Mouse (Mus musculus) ES-E14 (cell line): ENCODE measurements around the gene Tldc2. TPM values are rescaled to one million over a fixed set of nuclear protein-coding genes. Genes with fewer than 3 reads are reported as not detected.

Source experiments
- DNase-seq: peaks from one replicate; pipeline ENCODE4 v3.0.0-alpha.2; 2013; ENCODE audit warnings: low read depth, low spot score
- H3K27ac ChIP-seq: 2 replicates; pipeline ENCODE4 v1.5.1; 2012; ENCODE audit warnings: low read depth, mild to moderate bottlenecking, low read length, moderate library complexity, mixed read lengths; ENCODE audit not compliant: poor library complexity, insufficient read depth, severe bottlenecking
- H3K36me3 ChIP-seq: 2 replicates; pipeline ENCODE4 v1.6.1; 2012; ENCODE audit warnings: mild to moderate bottlenecking, low read length, moderate library complexity, mixed read lengths; ENCODE audit not compliant: control insufficient read depth, poor library complexity, insufficient read depth, severe bottlenecking
- H3K4me1 ChIP-seq, 2 experiments: fragments of 150-350 bp in 1 of 2; sonication (generic) in 1 of 2; 2 replicates each; pipeline ENCODE4 v1.6.1; 2012; ENCODE audit warnings: low read length in 2 of 2, mild to moderate bottlenecking in 1 of 2, mixed read lengths in 1 of 2; ENCODE audit not compliant: control insufficient read depth in 2 of 2, insufficient read depth in 2 of 2, poor library complexity in 1 of 2
- H3K4me3 ChIP-seq, 2 experiments: fragments of 150-350 bp in 1 of 2; sonication (generic) in 1 of 2; 2 replicates each; pipeline ENCODE4 v1.5.1; 2012; ENCODE audit warnings: low read length in 2 of 2, low read depth in 1 of 2, mild to moderate bottlenecking in 1 of 2, mixed read lengths in 1 of 2; ENCODE audit not compliant: insufficient read depth in 1 of 2, poor library complexity in 1 of 2, severe bottlenecking in 1 of 2
- H3K9ac ChIP-seq: 2 replicates; pipeline ENCODE4 v1.6.1; 2012; ENCODE audit warnings: low read depth, mild to moderate bottlenecking, low read length, mixed read lengths; ENCODE audit not compliant: poor library complexity, insufficient read depth, severe bottlenecking
- H3K9me3 ChIP-seq: fragments of 150-350 bp; sonication (generic); 2 replicates; pipeline ENCODE4 v1.6.1; 2012; ENCODE audit warnings: low read depth, mild to moderate bottlenecking, low read length; ENCODE audit not compliant: control insufficient read depth, insufficient read depth
- CHD2 ChIP-seq: IDR thresholded peaks from 2 replicates; pipeline ENCODE4 v1.6.1; 2014; ENCODE audit warnings: mild to moderate bottlenecking, low read depth, low read length, inconsistent platforms
- HCFC1 ChIP-seq: IDR thresholded peaks from 2 replicates; pipeline ENCODE4 v1.6.1; 2012; ENCODE audit warnings: low read length, inconsistent platforms, borderline replicate concordance; ENCODE audit not compliant: insufficient read depth
- MAFK ChIP-seq: IDR thresholded peaks from 2 replicates; pipeline ENCODE4 v1.6.1; 2014; ENCODE audit warnings: mild to moderate bottlenecking, low read depth, low read length, inconsistent platforms; ENCODE audit not compliant: insufficient read depth
- ZC3H11A ChIP-seq: IDR thresholded peaks from 2 replicates; pipeline ENCODE4 v1.6.1; 2012; ENCODE audit warnings: low read depth, mild to moderate bottlenecking, inconsistent platforms, low read length, borderline replicate concordance
- ZNF384 ChIP-seq: IDR thresholded peaks from 2 replicates; pipeline ENCODE4 v1.6.1; 2012; ENCODE audit warnings: low read depth, low read length, inconsistent platforms
- in situ Hi-C, 2 experiments: fragments of 600-800 bp; cut with MboI; formaldehyde crosslinking; loops; one replicate each; pipeline ENCODE4 v1.15.1; 2025; ENCODE audit warnings: low sequenced_read_pairs in 2 of 2, inconsistent platforms in 1 of 2; ENCODE audit not compliant: unreplicated experiment in 2 of 2
- total RNA-seq: library from RNA; depleted of rRNA; stranded (reverse); fragments of 300-350 nt; gene quantifications from 2 replicates; pipeline ENCODE4 v1.2.3, GENCODE M21; 2012

Tldc2 gene
- total RNA-seq, 1 experiment = not detected

GRCm38 (mm10) chr2:157134479-157134931 lies 47.6 kb downstream of the Tldc2 start:
- Histone ChIP-seq H3K4me1 (no peaks in the 10 kb centered on the region; a peak in 1 of 4 replicates), H3K9me3 (no peaks in the 10 kb centered on the region), H3K9ac (peak overlapping the region; percentile 81), H3K27ac (no peak overlapping the region), H3K4me3 (peak overlapping the region; percentile 83 to 85), H3K36me3 (no peaks in the 10 kb centered on the region)
- TF ChIP-seq ZNF384 (no peak), ZC3H11A (0 out of 2 replicates have a peak, but pooled peaks have one; percentile 2)
- DNase-seq = no peak
- in situ Hi-C loops = no loop called here

- no peaks in the 10 kb centered on the region for H3K36me3 ChIP-seq
- H3K4me3 ChIP-seq = peak within 1 kb of the TSS; percentile 83 to 85
- in situ Hi-C loops = no loop called here
- peak within 1 kb of the TSS; percentile 81 for H3K9ac ChIP-seq
- no peak within 1 kb of the TSS for H3K27ac ChIP-seq
- DNase-seq = peak; percentile 86
- TF ChIP-seq CHD2 = no peak
- no peaks in the 10 kb centered on the region for H3K9me3 ChIP-seq
- H3K4me1 ChIP-seq = no peaks in the 10 kb centered on the region; a peak in 1 of 4 replicates
Observed at GRCm38 (mm10) chr2:157135014-157135413, 48.2 kb downstream of the Tldc2 start, which contains the start of gene Samhd1. Samhd1 (minus strand) TSS chr2:157135265.

GRCm38 (mm10) chr2:157135529-157136120 lies 48.8 kb downstream of the Tldc2 start:
- DNase-seq = no peak
- Histone ChIP-seq H3K27ac (no peak overlapping the region), H3K4me3 (peak overlapping the region in 1 of 2 experiments; percentile 83; a peak in 2 of 4 replicates), H3K4me1 (no peaks in the 10 kb centered on the region; a peak in 1 of 4 replicates), H3K9ac (peak overlapping the region; percentile 29; the same call in 1 of the 2 replicates), H3K9me3 (no peaks in the 10 kb centered on the region), H3K36me3 (no peaks in the 10 kb centered on the region)
- TF ChIP-seq ZNF384 = 0 out of 2 replicates have a peak, but pooled peaks have one; percentile 54
- no peak for TF ChIP-seq ZC3H11A
- in situ Hi-C loops = no loop called here

- DNase-seq = no peak
- Histone ChIP-seq H3K36me3 (no peaks in the 10 kb centered on the region), H3K4me1 (no peaks in the 10 kb centered on the region; a peak in 1 of 4 replicates), H3K27ac (no peak overlapping the region), H3K4me3 (no peak overlapping the region), H3K9ac (no peak overlapping the region), H3K9me3 (no peaks in the 10 kb centered on the region)
- in situ Hi-C loops = no loop called here
- TF ChIP-seq HCFC1 = no peak
- no peak for TF ChIP-seq CHD2
- TF ChIP-seq ZC3H11A = no peak
- no peak for TF ChIP-seq ZNF384
- no peak for TF ChIP-seq MAFK
Observed at GRCm38 (mm10) chr2:157136176-157136575, 49.3 kb downstream of the Tldc2 start.

GRCm38 (mm10) chr2:157136646-157137045 lies 49.8 kb downstream of the Tldc2 start:
- no peaks in the 10 kb centered on the region for H3K9me3 ChIP-seq
- no peaks in the 10 kb centered on the region for H3K36me3 ChIP-seq
- TF ChIP-seq CHD2 (no peak), HCFC1 (no peak), MAFK (no peak), ZNF384 (no peak), ZC3H11A (no peak)
- in situ Hi-C loops = no loop called here
- no peak overlapping the region for H3K27ac ChIP-seq
- no peak overlapping the region for H3K4me3 ChIP-seq
- no peak for DNase-seq
- no peak overlapping the region for H3K9ac ChIP-seq
- no peaks in the 10 kb centered on the region; a peak in 1 of 4 replicates for H3K4me1 ChIP-seq
